8 mouse cellular contexts compared by ENCODE assay signal in genomic region chr10:126986541-126986961, GRCm38 (mm10). TPM values are rescaled to one million over a fixed set of nuclear protein-coding genes. Genes with fewer than 3 reads are reported as not detected.
DNase-seq lines count a peak whose midpoint lies in the region; ATAC-seq lines count a peak whose summit lies in the region.

No protein-coding gene starts in this region.

- WGBS in embryonic facial prominence, embryonic 10.5 days = 61% methylated on average over 4 of the region's 4 CpGs
- WGBS in kidney, embryonic 14.5 days = 58% methylated on average over 4 of the region's 4 CpGs
- WGBS in midbrain, embryonic 14.5 days = 57% methylated on average over 4 of the region's 4 CpGs

- H3K27ac ChIP-seq in embryonic facial prominence, embryonic 10.5 days (replicated peaks) = peak overlapping the region; percentile 31
- peak overlapping the region; percentile 80 for H3K27ac ChIP-seq in kidney, embryonic 14.5 days (ENCODE audit: low read depth, low read length)
- H3K27ac ChIP-seq in midbrain, embryonic 14.5 days (replicated peaks; ENCODE audit: low read depth, low read length) = 0 out of 2 replicates have a peak overlapping the region, but pooled peaks have one; percentile 20

- no peaks in the 10 kb centered on the region for H3K9me3 ChIP-seq in embryonic facial prominence, embryonic 10.5 days
- H3K9me3 ChIP-seq in kidney, embryonic 14.5 days (ENCODE audit: control insufficient read depth, low read length) = no peaks in the 10 kb centered on the region
- H3K9me3 ChIP-seq in midbrain, embryonic 14.5 days (ENCODE audit: control insufficient read depth, low read length) = no peaks in the 10 kb centered on the region

- peaks cover 56% of the 10 kb centered on the region for H3K36me3 ChIP-seq in embryonic facial prominence, embryonic 10.5 days (replicated peaks)
- peaks cover 15% of the 10 kb centered on the region for H3K36me3 ChIP-seq in kidney, embryonic 14.5 days (ENCODE audit: control insufficient read depth, insufficient read depth, low read length)
- no peaks in the 10 kb centered on the region for H3K36me3 ChIP-seq in midbrain, embryonic 14.5 days (ENCODE audit: control insufficient read depth, insufficient read depth, low read length)

- peak overlapping the region; percentile 26; the same call in 1 of the 2 replicates for H3K4me2 ChIP-seq in kidney, embryonic 14.5 days (replicated peaks; ENCODE audit: low read depth, low read length)
- H3K4me2 ChIP-seq in midbrain, embryonic 14.5 days (ENCODE audit: low read length) = no peak overlapping the region; the same call in 1 of the 2 replicates

- peaks cover 79% of the 10 kb centered on the region for H3K4me1 ChIP-seq in embryonic facial prominence, embryonic 10.5 days
- peaks cover 73% of the 10 kb centered on the region for H3K4me1 ChIP-seq in kidney, embryonic 14.5 days (ENCODE audit: control insufficient read depth, insufficient read depth, low read length)
- peaks cover 41% of the 10 kb centered on the region for H3K4me1 ChIP-seq in midbrain, embryonic 14.5 days (ENCODE audit: control insufficient read depth, insufficient read depth, low read length)

- H3K9ac ChIP-seq in kidney, embryonic 14.5 days (ENCODE audit: low read depth, low read length) = no peak overlapping the region
- no peak overlapping the region for H3K9ac ChIP-seq in midbrain, embryonic 14.5 days (replicated peaks; ENCODE audit: low read length)

- peak overlapping the region; percentile 25 for H3K4me3 ChIP-seq in embryonic facial prominence, embryonic 10.5 days
- no peak overlapping the region for H3K4me3 ChIP-seq in kidney, embryonic 14.5 days (ENCODE audit: low read length)
- no peak overlapping the region for H3K4me3 ChIP-seq in midbrain, embryonic 14.5 days (replicated peaks; ENCODE audit: low read depth, low read length)

- no peaks in the 10 kb centered on the region for H3K27me3 ChIP-seq in embryonic facial prominence, embryonic 10.5 days (replicated peaks; ENCODE audit: low read depth, poor library complexity, severe bottlenecking)
- H3K27me3 ChIP-seq in kidney, embryonic 14.5 days (ENCODE audit: control insufficient read depth, insufficient read depth, low read length) = no peaks in the 10 kb centered on the region
- H3K27me3 ChIP-seq in midbrain, embryonic 14.5 days (ENCODE audit: control insufficient read depth, insufficient read depth, low read length) = no peaks in the 10 kb centered on the region

- peak; percentile 44 for DNase-seq in embryo, embryonic 10 days (ENCODE audit: low spot score)
- no peak for DNase-seq in embryo, embryonic 9.5 days (ENCODE audit: extremely low spot score)
- peak; percentile 40 for DNase-seq in embryonic facial prominence, embryonic 10.5 days (ENCODE audit: low spot score)
- DNase-seq in heart, adult 9 months (ENCODE audit: low spot score in 2 of 2) = peak; percentile 94 to 95
- peak; percentile 49 for DNase-seq in liver
- DNase-seq in midbrain, embryonic 14.5 days = peak; percentile 65
- DNase-seq in urinary bladder, adult 2 months (ENCODE audit: low spot score) = peak; percentile 63

- peak; percentile 64 for ATAC-seq in kidney, embryonic 14.5 days (ENCODE audit: low FRiP score, low TSS enrichment)
- peak; percentile 38; the same call in 1 of the 2 replicates for ATAC-seq in midbrain, embryonic 14.5 days (ENCODE audit: low FRiP score, low TSS enrichment)

RNA-seq across cellular contexts. Expression of gene Ctdsp2, which starts 8.0 kb away (rescaled TPM):
- polyA plus RNA-seq in embryonic facial prominence, embryonic 10.5 days (2016; fragmentation: Nextera tagmentation; extraction: Ambion mirVana) = 46.2 and 49.3 TPM in 2 replicates
- polyA plus RNA-seq in kidney, embryonic 14.5 days (2014; fragmentation: Nextera tagmentation; extraction: Ambion mirVana) = 81.1 and 112 TPM in 2 replicates
- polyA plus RNA-seq in midbrain, embryonic 14.5 days (2014; fragmentation: Nextera tagmentation; extraction: Ambion mirVana) = 19.1 and 26.2 TPM in 2 replicates
- polyA plus RNA-seq in urinary bladder, adult 2 months (2012; rRNA removed) = 146 and 191 TPM in 2 replicates

RNA-seq across cellular contexts. Expression of gene Avil, which starts 14.0 kb away (rescaled TPM):
- polyA plus RNA-seq in embryonic facial prominence, embryonic 10.5 days (2016; fragmentation: Nextera tagmentation; extraction: Ambion mirVana) = 0.06 and 0.44 TPM in 2 replicates
- polyA plus RNA-seq in kidney, embryonic 14.5 days (2014; fragmentation: Nextera tagmentation; extraction: Ambion mirVana) = 0.19 and 0.20 TPM in 2 replicates
- polyA plus RNA-seq in midbrain, embryonic 14.5 days (2014; fragmentation: Nextera tagmentation; extraction: Ambion mirVana) = 1.9 and 2.1 TPM in 2 replicates
- polyA plus RNA-seq in urinary bladder, adult 2 months (2012; rRNA removed) = 0.28 and 0.53 TPM in 2 replicates

RNA-seq across cellular contexts. Expression of gene Tsfm, which starts 44.1 kb away (rescaled TPM):
- polyA plus RNA-seq in embryonic facial prominence, embryonic 10.5 days (2016; fragmentation: Nextera tagmentation; extraction: Ambion mirVana) = 103 and 106 TPM in 2 replicates
- 90.5 and 98.2 TPM in 2 replicates for polyA plus RNA-seq in kidney, embryonic 14.5 days (2014; fragmentation: Nextera tagmentation; extraction: Ambion mirVana)
- polyA plus RNA-seq in midbrain, embryonic 14.5 days (2014; fragmentation: Nextera tagmentation; extraction: Ambion mirVana) = 56.0 and 64.9 TPM in 2 replicates
- polyA plus RNA-seq in urinary bladder, adult 2 months (2012; rRNA removed) = 29.5 and 36.9 TPM in 2 replicates

RNA-seq across cellular contexts. Expression of gene Mettl1, which starts 54.7 kb away (rescaled TPM):
- polyA plus RNA-seq in embryonic facial prominence, embryonic 10.5 days (2016; fragmentation: Nextera tagmentation; extraction: Ambion mirVana) = 58.6 and 62.4 TPM in 2 replicates
- 69.5 and 78.1 TPM in 2 replicates for polyA plus RNA-seq in kidney, embryonic 14.5 days (2014; fragmentation: Nextera tagmentation; extraction: Ambion mirVana)
- 17.4 and 20.8 TPM in 2 replicates for polyA plus RNA-seq in midbrain, embryonic 14.5 days (2014; fragmentation: Nextera tagmentation; extraction: Ambion mirVana)
- polyA plus RNA-seq in urinary bladder, adult 2 months (2012; rRNA removed) = 26.9 and 33.6 TPM in 2 replicates

RNA-seq across cellular contexts. Expression of gene Eef1akmt3, which starts 54.8 kb away (rescaled TPM):
- 0.27 and 0.29 TPM in 2 replicates for polyA plus RNA-seq in embryonic facial prominence, embryonic 10.5 days (2016; fragmentation: Nextera tagmentation; extraction: Ambion mirVana)
- 0.39 and 0.89 TPM in 2 replicates for polyA plus RNA-seq in kidney, embryonic 14.5 days (2014; fragmentation: Nextera tagmentation; extraction: Ambion mirVana)
- polyA plus RNA-seq in midbrain, embryonic 14.5 days (2014; fragmentation: Nextera tagmentation; extraction: Ambion mirVana) = 0.08 and 0.22 TPM in 2 replicates
- 0.78 and 1.1 TPM in 2 replicates for polyA plus RNA-seq in urinary bladder, adult 2 months (2012; rRNA removed)

Comparison
In these comparisons a context has a peak if more than half of its experiments do, and no peak if none do; other contexts are left out.
1. H3K27ac ChIP-seq: peak in every context shown above with its lines; median percentile 80 in kidney, embryonic 14.5 days; 31 in embryonic facial prominence, embryonic 10.5 days; 20 in midbrain, embryonic 14.5 days.